Mouse (Mus musculus) bone marrow, adult 2 months (tissue): Measurements from ENCODE around the gene Txndc8.

ENCODE experiments used
- CTCF ChIP-seq: fragments of 200-500 bp; IDR thresholded peaks from 2 replicates; pipeline ENCODE4 v1.5.1; 2011; ENCODE audit warnings: low read length, control low read depth; ENCODE audit not compliant: control insufficient read depth, insufficient read depth
- POLR2A ChIP-seq: fragments of 200-500 bp; IDR thresholded peaks from 2 replicates; pipeline ENCODE4 v1.6.1; 2011; ENCODE audit warnings: low read depth, mild to moderate bottlenecking, control low read depth, low read length, borderline replicate concordance; ENCODE audit not compliant: control insufficient read depth

GRCm38 (mm10) chr4:58055653-58056052, 46.7 kb upstream of the Txndc8 start:
- TF ChIP-seq CTCF (no peak), POLR2A (no peak)
